Mouse (Mus musculus): Measurements from ENCODE around the gene Sec16b. TPM values are rescaled to one million over a fixed set of nuclear protein-coding genes. Genes with fewer than 3 reads are reported as not detected.

Gene Sec16b
- total and polyA plus RNA-seq, 3 experiments = 0.76 to 3.2 (median 1.2) TPM

GRCm38 (mm10) chr1:157525692-157526354 lies 19.3 kb downstream of the Sec16b start:
- H3K4me3 ChIP-seq = no peak overlapping the region
- 90% methylated on average over 16 of the region's 16 CpGs for WGBS
- H3K36me3 ChIP-seq (ENCODE audit: control insufficient read depth, insufficient read depth, low read length) = no peaks in the 10 kb centered on the region
- H3K9ac ChIP-seq (ENCODE audit: low read depth, low read length) = no peak overlapping the region
- intact Hi-C loops (cut with DNase I) = no loop called here
- H3K27me3 ChIP-seq (ENCODE audit: control insufficient read depth, insufficient read depth, low read length) = no peaks in the 10 kb centered on the region
- H3K4me1 ChIP-seq (ENCODE audit: control insufficient read depth, insufficient read depth, low read length) = no peaks in the 10 kb centered on the region
- no peaks in the 10 kb centered on the region for H3K79me2 ChIP-seq (replicated peaks; ENCODE audit: control insufficient read depth, insufficient read depth, low read length)
- TF ChIP-seq POLR2A (IDR thresholded peaks at IDR 0.05; ENCODE audit: insufficient read depth, low read depth, low read length) = no peak
- no peak for TF ChIP-seq CTCF (IDR thresholded peaks at IDR 0.05)
- TF ChIP-seq EP300 (IDR thresholded peaks at IDR 0.05; ENCODE audit: insufficient read depth, low read depth, low read length) = no peak
- DNase-seq = no peak
- no peak overlapping the region for H3K27ac ChIP-seq

DNA sequence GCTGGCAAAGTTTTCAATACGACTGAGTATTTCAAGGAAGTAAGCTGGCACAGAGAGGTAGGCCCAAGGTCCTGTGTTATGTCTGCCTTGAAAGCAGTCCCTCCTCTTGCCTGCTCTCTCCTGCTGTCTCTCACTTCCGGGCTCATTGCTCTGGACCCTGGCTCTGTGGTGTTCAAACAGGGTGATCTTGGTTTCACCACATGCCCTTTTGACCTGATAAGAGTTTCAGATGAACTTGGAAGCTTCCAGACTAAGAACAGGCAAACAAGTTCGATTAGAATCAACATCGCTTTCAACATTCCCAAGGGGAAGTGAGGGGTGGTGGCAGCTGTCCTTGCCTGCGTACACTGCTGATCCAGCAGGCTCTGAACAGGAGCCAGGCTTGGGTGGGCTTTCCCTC lies 20.1 kb downstream of the Sec16b start:
- Histone ChIP-seq H3K27ac (no peak overlapping the region), H3K4me3 (no peak overlapping the region), H3K27me3 (ENCODE audit: control insufficient read depth, insufficient read depth, low read length) (no peaks in the 10 kb centered on the region), H3K79me2 (replicated peaks; ENCODE audit: control insufficient read depth, insufficient read depth, low read length) (no peaks in the 10 kb centered on the region), H3K36me3 (ENCODE audit: control insufficient read depth, insufficient read depth, low read length) (no peaks in the 10 kb centered on the region), H3K9ac (ENCODE audit: low read depth, low read length) (no peak overlapping the region), H3K4me1 (ENCODE audit: control insufficient read depth, insufficient read depth, low read length) (no peaks in the 10 kb centered on the region)
- no peak for DNase-seq
- WGBS = 46% methylated on average over 5 of the region's 5 CpGs
- TF ChIP-seq CTCF (IDR thresholded peaks at IDR 0.05) = no peak
- no peak for TF ChIP-seq EP300 (IDR thresholded peaks at IDR 0.05; ENCODE audit: insufficient read depth, low read depth, low read length)
- intact Hi-C loops (cut with DNase I) = no loop called here

DNA sequence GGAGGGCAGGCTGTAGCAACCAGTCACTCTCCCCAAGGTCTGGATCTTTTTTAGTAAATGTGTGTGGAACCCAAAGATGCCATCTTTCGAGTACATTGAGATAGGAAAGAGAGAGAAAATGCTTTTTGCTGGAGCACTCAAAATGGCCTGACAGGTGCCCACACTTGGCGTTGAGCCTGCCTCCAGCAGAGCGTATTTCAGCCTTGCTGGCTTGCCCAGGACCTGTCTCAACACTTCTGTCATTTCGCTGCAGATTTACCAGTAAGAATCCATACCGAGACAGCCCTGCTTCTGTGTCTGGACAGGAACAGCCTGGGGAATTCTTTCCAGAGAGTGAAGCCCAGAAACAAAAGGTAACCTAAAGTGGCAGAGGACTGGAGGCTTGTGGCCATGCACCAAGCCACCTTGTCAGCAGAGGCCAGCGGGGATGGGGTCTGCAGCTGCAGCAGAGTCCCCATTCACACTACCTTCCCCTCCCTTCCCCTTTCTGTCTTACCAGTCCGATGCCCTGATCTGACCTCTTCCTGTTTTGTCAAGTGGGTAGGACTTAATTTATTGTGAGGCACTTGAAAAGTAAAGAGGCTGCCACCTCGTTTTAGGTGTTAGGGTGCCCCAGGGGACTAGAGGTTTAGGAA lies 26.4 kb downstream of the Sec16b start:
- Histone ChIP-seq H3K4me3 (no peak overlapping the region), H3K27ac (no peak overlapping the region), H3K4me1 (ENCODE audit: control insufficient read depth, insufficient read depth, low read length) (no peaks in the 10 kb centered on the region), H3K9ac (ENCODE audit: low read depth, low read length) (no peak overlapping the region), H3K27me3 (ENCODE audit: control insufficient read depth, insufficient read depth, low read length) (no peaks in the 10 kb centered on the region), H3K36me3 (ENCODE audit: control insufficient read depth, insufficient read depth, low read length) (no peaks in the 10 kb centered on the region), H3K79me2 (replicated peaks; ENCODE audit: control insufficient read depth, insufficient read depth, low read length) (no peaks in the 10 kb centered on the region)
- DNase-seq = no peak
- TF ChIP-seq EP300 (IDR thresholded peaks at IDR 0.05; ENCODE audit: insufficient read depth, low read depth, low read length) (no peak), POLR2A (IDR thresholded peaks at IDR 0.05; ENCODE audit: insufficient read depth, low read depth, low read length) (no peak), CTCF (IDR thresholded peaks at IDR 0.05) (no peak)
- intact Hi-C loops (cut with DNase I) = no loop called here
- 48% methylated on average over 8 of the region's 8 CpGs for WGBS

DNA sequence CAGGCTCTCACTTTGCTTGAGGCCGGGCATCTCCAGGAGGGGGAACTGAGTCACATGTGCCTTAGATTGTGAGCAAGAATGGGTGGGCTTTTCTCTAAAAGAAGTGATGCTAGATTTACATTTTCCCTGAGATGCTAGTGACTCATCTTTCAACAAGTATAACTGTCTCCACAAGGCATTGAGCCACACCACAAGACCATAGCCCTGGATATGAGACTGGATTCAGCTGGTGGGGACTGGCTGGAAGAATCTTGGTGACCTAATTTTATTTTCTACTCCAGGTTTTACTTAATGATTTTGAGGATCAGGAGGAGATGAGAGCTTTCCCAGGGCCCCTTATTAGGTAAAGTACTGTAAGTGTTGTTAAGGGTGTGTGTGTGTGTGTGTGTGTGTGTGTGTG lies 29.0 kb downstream of the Sec16b start:
- Histone ChIP-seq H3K79me2 (replicated peaks; ENCODE audit: control insufficient read depth, insufficient read depth, low read length) (no peaks in the 10 kb centered on the region), H3K27ac (no peak overlapping the region), H3K27me3 (ENCODE audit: control insufficient read depth, insufficient read depth, low read length) (no peaks in the 10 kb centered on the region), H3K36me3 (ENCODE audit: control insufficient read depth, insufficient read depth, low read length) (no peaks in the 10 kb centered on the region), H3K4me3 (no peak overlapping the region), H3K4me1 (ENCODE audit: control insufficient read depth, insufficient read depth, low read length) (no peaks in the 10 kb centered on the region), H3K9ac (ENCODE audit: low read depth, low read length) (no peak overlapping the region)
- WGBS = 86% methylated on average over 1 of the region's 1 CpGs
- intact Hi-C loops (cut with DNase I) = loop anchor here (5.0 kb wide), 4 partner anchors 68 to 618 kb away; no protein-coding TSS in a partner anchor
- no peak for TF ChIP-seq CTCF (IDR thresholded peaks at IDR 0.05)
- no peak for TF ChIP-seq EP300 (IDR thresholded peaks at IDR 0.05; ENCODE audit: insufficient read depth, low read depth, low read length)
- no peak for TF ChIP-seq POLR2A (IDR thresholded peaks at IDR 0.05; ENCODE audit: insufficient read depth, low read depth, low read length)
- no peak for DNase-seq

GRCm38 (mm10) chr1:157536471-157536870 lies 29.9 kb downstream of the Sec16b start:
- no peak overlapping the region for H3K9ac ChIP-seq (ENCODE audit: low read depth, low read length)
- no peak overlapping the region for H3K4me3 ChIP-seq
- no peaks in the 10 kb centered on the region for H3K4me1 ChIP-seq (ENCODE audit: control insufficient read depth, insufficient read depth, low read length)
- H3K27me3 ChIP-seq (ENCODE audit: control insufficient read depth, insufficient read depth, low read length) = no peaks in the 10 kb centered on the region
- no peak overlapping the region for H3K27ac ChIP-seq
- H3K36me3 ChIP-seq (ENCODE audit: control insufficient read depth, insufficient read depth, low read length) = no peaks in the 10 kb centered on the region
- peak in 1 of 2 experiments; percentile 18 for DNase-seq
- intact Hi-C loops (cut with DNase I) = loop anchor here (2.0 to 5.0 kb wide), 5 partner anchors 69 to 619 kb away; no protein-coding TSS in a partner anchor
- WGBS = 9% methylated on average over 6 of the region's 6 CpGs
- H3K79me2 ChIP-seq (replicated peaks; ENCODE audit: control insufficient read depth, insufficient read depth, low read length) = no peaks in the 10 kb centered on the region
- no peak for TF ChIP-seq POLR2A (IDR thresholded peaks at IDR 0.05; ENCODE audit: insufficient read depth, low read depth, low read length)
- TF ChIP-seq EP300 (IDR thresholded peaks at IDR 0.05; ENCODE audit: insufficient read depth, low read depth, low read length) = no peak
- TF ChIP-seq CTCF (IDR thresholded peaks at IDR 0.05) = peak; percentile 91

GRCm38 (mm10) chr1:157537636-157538035 lies 31.1 kb downstream of the Sec16b start:
- DNase-seq = peak in 1 of 2 experiments; percentile 46
- TF ChIP-seq POLR2A (IDR thresholded peaks at IDR 0.05; ENCODE audit: insufficient read depth, low read depth, low read length) = no peak
- no peak for TF ChIP-seq EP300 (IDR thresholded peaks at IDR 0.05; ENCODE audit: insufficient read depth, low read depth, low read length)
- peak; percentile 64 for TF ChIP-seq CTCF (IDR thresholded peaks at IDR 0.05)
- H3K27ac ChIP-seq = no peak overlapping the region
- no peaks in the 10 kb centered on the region for H3K27me3 ChIP-seq (ENCODE audit: control insufficient read depth, insufficient read depth, low read length)
- 86% methylated on average over 5 of the region's 5 CpGs for WGBS
- H3K9ac ChIP-seq (ENCODE audit: low read depth, low read length) = no peak overlapping the region
- H3K4me1 ChIP-seq (ENCODE audit: control insufficient read depth, insufficient read depth, low read length) = no peaks in the 10 kb centered on the region
- intact Hi-C loops (cut with DNase I) = loop anchor here (2.0 to 5.0 kb wide), 5 partner anchors 70 to 620 kb away; no protein-coding TSS in a partner anchor
- no peak overlapping the region for H3K4me3 ChIP-seq
- H3K36me3 ChIP-seq (ENCODE audit: control insufficient read depth, insufficient read depth, low read length) = no peaks in the 10 kb centered on the region
- no peaks in the 10 kb centered on the region for H3K79me2 ChIP-seq (replicated peaks; ENCODE audit: control insufficient read depth, insufficient read depth, low read length)

All from heart, adult 2 months (tissue).